Mouse (Mus musculus) liver, postnatal 0 days (tissue): ENCODE measurements around the gene Vmn1r219.

Source experiments
- CTCF ChIP-seq: sonication (generic); IDR thresholded peaks from 2 replicates; pipeline ENCODE4 v1.5.1; 2016; ENCODE audit warnings: antibody characterized with exemption, low read depth
- EP300 ChIP-seq: IDR thresholded peaks from 2 replicates; pipeline ENCODE4 v1.6.1; 2016; ENCODE audit warnings: antibody characterized with exemption, low read depth, mild to moderate bottlenecking

DNA sequence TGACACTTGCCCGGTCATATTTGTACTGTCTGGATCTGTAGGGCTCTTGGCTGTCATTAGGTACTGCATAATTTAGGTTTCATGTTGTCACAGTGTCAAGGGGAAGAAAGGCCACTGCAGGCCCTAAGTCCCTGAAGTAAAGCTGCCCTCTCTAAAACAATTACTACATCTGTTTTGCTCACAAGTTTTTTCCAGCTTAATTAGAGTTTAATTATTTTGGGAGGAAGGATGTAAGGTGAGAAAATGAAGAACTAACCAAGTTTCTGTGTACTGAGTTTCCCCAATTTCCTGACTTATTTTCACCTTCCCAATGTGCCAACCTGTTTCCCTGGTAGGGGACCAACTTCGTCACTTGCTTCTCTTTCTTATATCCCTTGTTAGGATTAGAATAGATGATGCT is 28.8 kb downstream of the Vmn1r219 start, which contains the start of gene Vmn1r220:
- TF ChIP-seq CTCF (no peak), EP300 (no peak)
